Mouse (Mus musculus) CH12.LX (cell line): Measurements from ENCODE around the gene Gpcpd1. TPM values are rescaled to one million over a fixed set of nuclear protein-coding genes. Genes with fewer than 3 reads are reported as not detected.

Experiments
- DNase-seq: peaks from one replicate; pipeline ENCODE4 v3.0.0-alpha.2; 2013; ENCODE audit errors: extremely low read depth
- H3K27ac ChIP-seq: 2 replicates; pipeline ENCODE4 v1.5.1; 2012; ENCODE audit warnings: low read depth, mild to moderate bottlenecking, control low read depth, moderate library complexity; ENCODE audit not compliant: insufficient read depth
- H3K27me3 ChIP-seq: replicated peaks from 2 replicates; pipeline ENCODE3; 2012; ENCODE audit warnings: inconsistent platforms
- H3K36me3 ChIP-seq, 2 experiments: replicated peaks in 1 of 2; 2 replicates each; pipeline versions ENCODE3 to v1.6.1; 2012; ENCODE audit warnings: inconsistent platforms in 1 of 2, low read length in 1 of 2, mild to moderate bottlenecking in 1 of 2, mixed read lengths in 1 of 2, moderate library complexity in 1 of 2; ENCODE audit not compliant: control insufficient read depth in 1 of 2, insufficient read depth in 1 of 2
- H3K4me1 ChIP-seq, 2 experiments: 2 replicates each; pipeline ENCODE4 v1.6.1; 2012; ENCODE audit warnings: inconsistent platforms in 1 of 2, moderate library complexity in 1 of 2; ENCODE audit not compliant: insufficient read depth in 2 of 2, control insufficient read depth in 1 of 2
- H3K4me2 ChIP-seq: 2 replicates; pipeline ENCODE4 v1.6.1; 2012; ENCODE audit warnings: low read depth, mild to moderate bottlenecking, control low read depth; ENCODE audit not compliant: poor library complexity, insufficient read depth, severe bottlenecking
- H3K4me3 ChIP-seq, 3 experiments: fragments of 150-350 bp in 1 of 3; sonication (generic) in 1 of 3; replicated peaks in 1 of 3; 2 replicates each; pipeline versions ENCODE3 to v1.5.1; 2011 to 2012; ENCODE audit warnings: low read depth in 2 of 3, low read length in 2 of 3, mild to moderate bottlenecking in 2 of 3, moderate library complexity in 2 of 3, control low read depth in 1 of 3, improper control_type of control experiment in 1 of 3, inconsistent platforms in 1 of 3, mixed read lengths in 1 of 3; ENCODE audit not compliant: poor library complexity in 1 of 3
- H3K79me2 ChIP-seq: replicated peaks from 2 replicates; pipeline ENCODE4 v1.6.1; 2012; ENCODE audit warnings: mild to moderate bottlenecking, moderate library complexity; ENCODE audit not compliant: control insufficient read depth, poor library complexity, insufficient read depth, severe bottlenecking; ENCODE audit errors: extremely low read depth
- H3K9ac ChIP-seq: 2 replicates; pipeline ENCODE4 v1.6.1; 2012; ENCODE audit warnings: low read depth, mild to moderate bottlenecking, control low read depth, moderate library complexity; ENCODE audit not compliant: insufficient read depth
- H3K9me3 ChIP-seq: replicated peaks from 2 replicates; pipeline ENCODE3; 2012; ENCODE audit warnings: low read length, inconsistent platforms, mixed read lengths
- BHLHE40 ChIP-seq: IDR thresholded peaks from 2 replicates; pipeline ENCODE4 v1.6.1; 2011; ENCODE audit warnings: mild to moderate bottlenecking, low read depth, low read length, improper control_type of control experiment
- CHD1 ChIP-seq: IDR thresholded peaks from 2 replicates; pipeline ENCODE4 v1.6.1; 2012; ENCODE audit warnings: low read depth, low read length, improper control_type of control experiment, inconsistent platforms
- CHD2 ChIP-seq: IDR thresholded peaks from 2 replicates; pipeline ENCODE4 v1.6.1; 2011; ENCODE audit warnings: low read length, improper control_type of control experiment
- CTCF ChIP-seq, 2 experiments: IDR thresholded peaks in 1 of 2; conservative IDR thresholded peaks in 1 of 2; 2 replicates each; pipeline ENCODE4 v1.5.1; 2011 to 2012; ENCODE audit warnings: low read depth in 2 of 2, low read length in 2 of 2, improper control_type of control experiment in 1 of 2, inconsistent platforms in 1 of 2, mild to moderate bottlenecking in 1 of 2, moderate library complexity in 1 of 2
- E2F4 ChIP-seq: IDR thresholded peaks from 2 replicates; pipeline ENCODE4 v1.6.1; 2011; ENCODE audit warnings: low read depth, low read length, improper control_type of control experiment; ENCODE audit not compliant: insufficient replicate concordance
- ELF1 ChIP-seq: IDR thresholded peaks from 2 replicates; pipeline ENCODE4 v1.6.1; 2014; ENCODE audit warnings: low read depth, mild to moderate bottlenecking, inconsistent platforms, low read length, improper control_type of control experiment
- EP300 ChIP-seq: IDR thresholded peaks from 2 replicates; pipeline ENCODE4 v1.6.1; 2011; ENCODE audit warnings: low read length, improper control_type of control experiment
- ETS1 ChIP-seq: conservative IDR thresholded peaks from 2 replicates; pipeline ENCODE4 v1.6.1; 2012; ENCODE audit warnings: low read depth, mild to moderate bottlenecking, inconsistent platforms, low read length, improper control_type of control experiment, moderate library complexity
- GABPA ChIP-seq: IDR thresholded peaks from 2 replicates; pipeline ENCODE4 v1.6.1; 2012; ENCODE audit warnings: low read depth, low read length, improper control_type of control experiment, inconsistent platforms; ENCODE audit not compliant: insufficient replicate concordance
- HCFC1 ChIP-seq: IDR thresholded peaks from 2 replicates; pipeline ENCODE4 v1.6.1; 2012; ENCODE audit warnings: low read depth, mild to moderate bottlenecking, inconsistent platforms, low read length, improper control_type of control experiment
- IRF4 ChIP-seq: IDR thresholded peaks from 2 replicates; pipeline ENCODE4 v1.6.1; 2014; ENCODE audit warnings: low read depth, mild to moderate bottlenecking, inconsistent platforms, low read length, improper control_type of control experiment
- JUN ChIP-seq: IDR thresholded peaks from 2 replicates; pipeline ENCODE4 v1.6.1; 2011; ENCODE audit warnings: low read depth, mild to moderate bottlenecking, low read length, improper control_type of control experiment, moderate library complexity; ENCODE audit not compliant: insufficient read depth
- KAT2A ChIP-seq: IDR thresholded peaks from 2 replicates; pipeline ENCODE4 v1.6.1; 2012; ENCODE audit warnings: low read length, improper control_type of control experiment, inconsistent platforms; ENCODE audit not compliant: insufficient replicate concordance
- MAFK ChIP-seq: IDR thresholded peaks from 2 replicates; pipeline ENCODE4 v1.6.1; 2011; ENCODE audit warnings: low read length, improper control_type of control experiment; ENCODE audit not compliant: insufficient replicate concordance
- MAX ChIP-seq: IDR thresholded peaks from 2 replicates; pipeline ENCODE4 v1.6.1; 2011; ENCODE audit warnings: low read length, improper control_type of control experiment
- MAZ ChIP-seq: IDR thresholded peaks from 2 replicates; pipeline ENCODE4 v1.6.1; 2012; ENCODE audit warnings: low read depth, mild to moderate bottlenecking, inconsistent platforms, low read length, improper control_type of control experiment, moderate library complexity
- MEF2A ChIP-seq: IDR thresholded peaks from 2 replicates; pipeline ENCODE4 v1.6.1; 2014; ENCODE audit warnings: low read depth, mild to moderate bottlenecking, inconsistent platforms, low read length, improper control_type of control experiment, borderline replicate concordance
- MXI1 ChIP-seq: IDR thresholded peaks from 2 replicates; pipeline ENCODE4 v1.6.1; 2011; ENCODE audit warnings: mild to moderate bottlenecking, low read depth, low read length, improper control_type of control experiment
- MYC ChIP-seq: IDR thresholded peaks from 2 replicates; pipeline ENCODE4 v1.6.1; 2011; ENCODE audit warnings: low read depth, mild to moderate bottlenecking, improper control_type of control experiment, low read length
- NELFE ChIP-seq: IDR thresholded peaks from 2 replicates; pipeline ENCODE4 v1.6.1; 2011; ENCODE audit warnings: low read depth, low read length, improper control_type of control experiment
- NRF1 ChIP-seq: IDR thresholded peaks from 2 replicates; pipeline ENCODE4 v1.6.1; 2014; ENCODE audit warnings: low read depth, mild to moderate bottlenecking, inconsistent platforms, low read length, improper control_type of control experiment, moderate library complexity
- PAX5 ChIP-seq: IDR thresholded peaks from 2 replicates; pipeline ENCODE4 v1.6.1; 2012; ENCODE audit warnings: low read length, inconsistent platforms, mixed read lengths
- POLR2A ChIP-seq: IDR thresholded peaks from 2 replicates; pipeline ENCODE4 v1.6.1; 2011; ENCODE audit warnings: low read depth, mild to moderate bottlenecking, improper control_type of control experiment, low read length
- POLR2AphosphoS2 ChIP-seq: IDR thresholded peaks from 2 replicates; pipeline ENCODE4 v1.6.1; 2011; ENCODE audit warnings: low read depth, low read length, improper control_type of control experiment
- RAD21 ChIP-seq: IDR thresholded peaks from 2 replicates; pipeline ENCODE4 v1.6.1; 2011; ENCODE audit warnings: low read depth, mild to moderate bottlenecking, low read length, improper control_type of control experiment, moderate library complexity
- RCOR1 ChIP-seq: conservative IDR thresholded peaks from 2 replicates; pipeline ENCODE4 v1.6.1; 2012; ENCODE audit warnings: low read depth, mild to moderate bottlenecking, inconsistent platforms, low read length, improper control_type of control experiment
- SIN3A ChIP-seq: IDR thresholded peaks from 2 replicates; pipeline ENCODE4 v1.6.1; 2012; ENCODE audit warnings: low read length, improper control_type of control experiment, inconsistent platforms
- SMC3 ChIP-seq: IDR thresholded peaks from 2 replicates; pipeline ENCODE4 v1.6.1; 2011; ENCODE audit warnings: low read depth, low read length, improper control_type of control experiment
- TBP ChIP-seq: conservative IDR thresholded peaks from 2 replicates; pipeline ENCODE4 v1.6.1; 2011; ENCODE audit warnings: low read depth, low read length, improper control_type of control experiment
- TCF12 ChIP-seq: IDR thresholded peaks from 2 replicates; pipeline ENCODE4 v1.6.1; 2014; ENCODE audit warnings: low read depth, mild to moderate bottlenecking, inconsistent platforms, low read length, improper control_type of control experiment
- UBTF ChIP-seq: IDR thresholded peaks from 2 replicates; pipeline ENCODE4 v1.6.1; 2012; ENCODE audit warnings: low read depth, mild to moderate bottlenecking, inconsistent platforms, low read length, improper control_type of control experiment, moderate library complexity
- USF1 ChIP-seq: IDR thresholded peaks from 2 replicates; pipeline ENCODE4 v1.6.1; 2014; ENCODE audit warnings: low read depth, mild to moderate bottlenecking, inconsistent platforms, low read length, improper control_type of control experiment
- USF2 ChIP-seq: conservative IDR thresholded peaks from 2 replicates; pipeline ENCODE4 v1.6.1; 2011; ENCODE audit warnings: low read depth, low read length, improper control_type of control experiment
- ZC3H11A ChIP-seq: IDR thresholded peaks from 2 replicates; pipeline ENCODE4 v1.6.1; 2012; ENCODE audit warnings: low read depth, mild to moderate bottlenecking, inconsistent platforms, low read length, improper control_type of control experiment
- ZKSCAN1 ChIP-seq: IDR thresholded peaks from 2 replicates; pipeline ENCODE4 v1.6.1; 2012; ENCODE audit warnings: low read depth, inconsistent platforms, low read length, improper control_type of control experiment, borderline replicate concordance
- ZMIZ1 ChIP-seq: IDR thresholded peaks from 2 replicates; pipeline ENCODE4 v1.6.1; 2012; ENCODE audit warnings: low read depth, mild to moderate bottlenecking, inconsistent platforms, low read length, improper control_type of control experiment
- ZNF384 ChIP-seq: IDR thresholded peaks from 2 replicates; pipeline ENCODE4 v1.6.1; 2012; ENCODE audit warnings: low read depth, low read length, improper control_type of control experiment, inconsistent platforms
- dilution Hi-C: fragments of 300-500 bp; cut with MboI; formaldehyde crosslinking; loops from 2 replicates; pipeline ENCODE4 v1.14.3; 2020; ENCODE audit warnings: low sequenced_read_pairs; ENCODE audit not compliant: extremely low pct_unique_long_range_greater_than_20kb, extremely low pct_ligation_motif_present
- in situ Hi-C: fragments of 300-500 bp; cut with MboI; formaldehyde crosslinking; loops from 3 replicates; pipeline ENCODE4 v1.14.3; 2019; ENCODE audit warnings: low sequenced_read_pairs, low pct_ligation_motif_present, low pct_unique_long_range_greater_than_20kb, mixed read lengths
- polyA plus RNA-seq: library from polyadenylated mRNA; unstranded; fragments of >175 nt; gene quantifications from 2 replicates; pipeline ENCODE4 v1.2.1, GENCODE M21; 2012; ENCODE audit warnings: low read depth; ENCODE audit not compliant: insufficient read length
- total RNA-seq, 2 experiments: library from RNA; depleted of rRNA; stranded (reverse); fragments of 300-350 nt in 1 of 2; fragments of >200 nt in 1 of 2; gene quantifications; 2 replicates each; pipeline ENCODE4 v1.2.3; 2012 to 2014

The Gpcpd1 gene
- total and polyA plus RNA-seq, 3 experiments: 30.9 to 60.8 (median 33.5) TPM

DNA sequence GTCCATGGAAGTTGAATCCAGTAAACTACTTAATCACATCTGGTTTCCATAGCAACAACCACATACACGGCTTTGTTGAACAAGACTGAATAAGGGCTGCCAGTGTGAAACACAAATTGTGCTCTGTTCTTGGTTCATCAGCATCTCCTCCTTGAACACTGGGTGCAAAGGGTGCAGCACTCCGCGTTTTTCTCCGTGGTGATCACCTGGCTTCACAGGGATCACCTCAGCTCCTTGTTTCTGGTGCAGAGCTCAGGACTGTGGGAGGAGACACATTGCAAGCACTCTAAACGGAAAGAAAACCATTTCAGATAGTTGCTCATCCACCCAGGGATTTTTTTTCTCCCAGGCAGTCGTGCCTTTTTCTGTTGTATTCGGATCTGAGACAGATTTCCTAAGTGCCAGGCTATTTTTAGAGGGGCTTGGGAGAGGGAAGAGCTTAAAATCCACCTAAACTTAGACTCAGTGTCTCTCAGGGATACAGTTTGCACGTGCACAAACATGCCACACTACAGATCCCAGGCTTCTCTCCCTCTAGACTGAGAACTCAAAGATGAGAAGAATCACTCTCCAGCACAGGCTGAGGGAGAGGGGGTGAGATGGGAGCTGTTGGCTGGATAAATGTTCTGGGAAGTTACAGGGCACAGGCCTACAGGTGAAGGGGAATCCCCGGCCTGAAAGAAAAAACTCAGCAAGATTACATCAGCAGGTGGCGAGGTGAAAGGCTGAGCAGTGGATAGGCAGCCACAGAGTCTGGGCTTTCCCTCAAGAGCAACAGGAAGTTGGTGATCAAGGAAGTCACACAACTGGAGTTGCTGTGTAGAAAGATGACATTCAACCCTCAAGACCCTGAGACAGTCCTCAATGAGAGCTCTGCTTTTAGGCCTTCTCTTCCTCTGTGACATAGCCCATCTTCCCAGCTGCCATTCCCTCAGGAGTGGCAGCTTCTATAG, 19.9 kb upstream of the Gpcpd1 start:
- DNase-seq: peak; percentile 92
- Histone ChIP-seq H3K4me2 (peak overlapping the region; percentile 86), H3K27ac (peak overlapping the region; percentile 93), H3K79me2 (no peaks in the 10 kb centered on the region), H3K4me1 (peaks cover 19 to 60% of the 10 kb centered on the region in 2 experiments), H3K9ac (peak overlapping the region; percentile 68), H3K27me3 (no peaks in the 10 kb centered on the region), H3K9me3 (peaks cover 8% of the 10 kb centered on the region), H3K36me3 (no peaks in the 10 kb centered on the region), H3K4me3 (peak overlapping the region in 1 of 3 experiments; percentile 19)
- in situ Hi-C loops: loop anchor here (5.0 kb wide), 1 partner anchor 75 kb away; no protein-coding TSS in a partner anchor
- dilution Hi-C loops: no loop called here
- TF ChIP-seq GABPA: no peak; the same call in 1 of the 2 replicates
- TF ChIP-seq MXI1: peak; percentile 49; the same call in 1 of the 2 replicates
- TF ChIP-seq JUN: peak; percentile 40; the same call in 1 of the 2 replicates
- TF ChIP-seq HCFC1: peak; percentile 61
- TF ChIP-seq NRF1: no peak
- no peak for TF ChIP-seq USF2
- TF ChIP-seq RAD21: peak; percentile 9
- TF ChIP-seq ELF1: peak; percentile 91
- TF ChIP-seq USF1: no peak
- 0 out of 2 replicates have a peak, but pooled peaks have one; percentile 40 for TF ChIP-seq ZMIZ1
- TF ChIP-seq TCF12: peak; percentile 87
- TF ChIP-seq RCOR1: peak; percentile 56; the same call in 1 of the 2 replicates
- TF ChIP-seq UBTF: no peak
- peak; percentile 57 for TF ChIP-seq TBP
- TF ChIP-seq CHD2: no peak
- no peak for TF ChIP-seq ZKSCAN1
- TF ChIP-seq POLR2A: peak; percentile 65
- peak; percentile 80 for TF ChIP-seq BHLHE40
- peak; percentile 75; the same call in 1 of the 2 replicates for TF ChIP-seq MAX
- TF ChIP-seq MAFK: peak; percentile 64; the same call in 1 of the 2 replicates
- TF ChIP-seq KAT2A: no peak
- peak; percentile 79 for TF ChIP-seq MEF2A
- TF ChIP-seq E2F4: no peak
- peak; percentile 94 for TF ChIP-seq ZNF384
- no peak; the same call in 1 of the 2 replicates for TF ChIP-seq SMC3
- TF ChIP-seq IRF4: peak; percentile 68
- TF ChIP-seq SIN3A: peak; percentile 57; the same call in 1 of the 2 replicates
- TF ChIP-seq EP300: peak; percentile 72; the same call in 1 of the 2 replicates
- no peak for TF ChIP-seq CHD1
- TF ChIP-seq CTCF (conservative IDR thresholded peaks at IDR 0.05 in 1 of 2, IDR thresholded peaks at IDR 0.05 in 1 of 2; ENCODE audit: low read depth in 2 of 2, low read length in 2 of 2): 0 out of 4 replicates have a peak, but pooled peaks of 1 of the 2 experiments have one; percentile 1
- no peak for TF ChIP-seq POLR2AphosphoS2
- TF ChIP-seq NELFE: peak; percentile 59; the same call in 1 of the 2 replicates
- TF ChIP-seq MYC: peak; percentile 79
- TF ChIP-seq ETS1: peak; percentile 88
- TF ChIP-seq ZC3H11A: no peak
- TF ChIP-seq PAX5: no peak
- peak; percentile 43; the same call in 1 of the 2 replicates for TF ChIP-seq MAZ
